In genomic region chr17:7740988-7741387, GRCm38 (mm10) we compare ENCODE assay signal across 9 mouse cellular contexts.
A peak's percentile ranks its signal among the peaks of the same experiment; 100 is the strongest.
DNase-seq lines count a peak whose midpoint lies in the region; ATAC-seq lines count a peak whose summit lies in the region.
"Had no signal": no experiment of that assay in that cellular context is flagged by ENCODE, and none has a peak within 500 bp of the region (broad histone marks: within the 10 kb centered on the region; RNA-seq: fewer than 3 reads in every experiment).

No protein-coding gene starts in this region.

- no peak overlapping the region for H3K27ac ChIP-seq in midbrain, embryonic 11.5 days (ENCODE audit: low read depth, low read length)
- H3K27ac ChIP-seq in midbrain, embryonic 13.5 days, result no peak overlapping the region
- H3K27ac ChIP-seq in embryonic facial prominence, embryonic 14.5 days (replicated peaks; ENCODE audit: low read depth, low read length), result no peak overlapping the region
- H3K27ac ChIP-seq: liver, embryonic 13.5 days had no signal

- no peak for ATAC-seq in midbrain, embryonic 11.5 days (ENCODE audit: low FRiP score)
- ATAC-seq in midbrain, embryonic 13.5 days, result no peak
- no peak for ATAC-seq in embryonic facial prominence, embryonic 14.5 days (ENCODE audit: low read depth)

- DNase-seq in adrenal gland, adult (ENCODE audit: inconsistent age in 2 of 2, low spot score in 1 of 2), result peak; percentile 21 to 75
- DNase-seq in adrenal gland, adult 8-10 months, result no peak
- DNase-seq in midbrain, embryonic 11.5 days (ENCODE audit: low spot score, missing footprints), result peak; percentile 90
- peak; percentile 88 for DNase-seq in embryonic facial prominence, embryonic 14.5 days (ENCODE audit: low spot score)
- peak; percentile 75 for DNase-seq in retina, embryonic 14.5 days (ENCODE audit: low spot score)
- DNase-seq in spleen, adult 12 weeks (ENCODE audit: low spot score), result no peak
- DNase-seq in cerebellum, postnatal 14 days, result no peak
- DNase-seq: liver, embryonic 13.5 days had no signal

- no peak overlapping the region for H3K9ac ChIP-seq in midbrain, embryonic 11.5 days (ENCODE audit: low read length)
- no peak overlapping the region for H3K9ac ChIP-seq in midbrain, embryonic 13.5 days (replicated peaks)
- H3K9ac ChIP-seq in embryonic facial prominence, embryonic 14.5 days (ENCODE audit: low read depth, low read length), result no peak overlapping the region
- H3K9ac ChIP-seq: liver, embryonic 13.5 days had no signal

- H3K4me3 ChIP-seq in midbrain, embryonic 11.5 days (ENCODE audit: low read depth, low read length), result no peak overlapping the region
- no peak overlapping the region for H3K4me3 ChIP-seq in midbrain, embryonic 13.5 days (replicated peaks)
- H3K4me3 ChIP-seq in embryonic facial prominence, embryonic 14.5 days (ENCODE audit: low read depth, low read length), result no peak overlapping the region
- H3K4me3 ChIP-seq: liver, embryonic 13.5 days had no signal

- no peaks in the 10 kb centered on the region for H3K9me3 ChIP-seq in midbrain, embryonic 11.5 days (ENCODE audit: control insufficient read depth, low read length)
- H3K9me3 ChIP-seq in midbrain, embryonic 13.5 days, result no peaks in the 10 kb centered on the region
- H3K9me3 ChIP-seq in embryonic facial prominence, embryonic 14.5 days (ENCODE audit: control insufficient read depth, low read length), result no peaks in the 10 kb centered on the region
- H3K9me3 ChIP-seq: liver, embryonic 13.5 days had no signal

- H3K4me1 ChIP-seq in midbrain, embryonic 11.5 days (ENCODE audit: control insufficient read depth, insufficient read depth, low read length), result no peaks in the 10 kb centered on the region
- no peaks in the 10 kb centered on the region for H3K4me1 ChIP-seq in midbrain, embryonic 13.5 days (replicated peaks)
- no peaks in the 10 kb centered on the region for H3K4me1 ChIP-seq in embryonic facial prominence, embryonic 14.5 days (ENCODE audit: control insufficient read depth, insufficient read depth, low read length)
- H3K4me1 ChIP-seq: liver, embryonic 13.5 days had no signal

- 29% methylated on average over 2 of the region's 2 CpGs for WGBS in midbrain, embryonic 11.5 days
- 20% methylated on average over 2 of the region's 2 CpGs for WGBS in midbrain, embryonic 13.5 days
- WGBS in embryonic facial prominence, embryonic 14.5 days, result 14% methylated on average over 2 of the region's 2 CpGs

- H3K27me3 ChIP-seq in midbrain, embryonic 11.5 days (ENCODE audit: control insufficient read depth, insufficient read depth, low read length), result no peaks in the 10 kb centered on the region
- H3K27me3 ChIP-seq in midbrain, embryonic 13.5 days, result no peaks in the 10 kb centered on the region
- H3K27me3 ChIP-seq in embryonic facial prominence, embryonic 14.5 days (replicated peaks; ENCODE audit: control insufficient read depth, insufficient read depth, low read length), result no peaks in the 10 kb centered on the region
- H3K27me3 ChIP-seq: liver, embryonic 13.5 days had no signal

- H3K4me2 ChIP-seq in midbrain, embryonic 11.5 days, result no peak overlapping the region
- H3K4me2 ChIP-seq in midbrain, embryonic 13.5 days (replicated peaks), result no peak overlapping the region
- H3K4me2 ChIP-seq in embryonic facial prominence, embryonic 14.5 days (ENCODE audit: low read depth, low read length), result no peak overlapping the region
- H3K4me2 ChIP-seq: liver, embryonic 13.5 days had no signal

- no peaks in the 10 kb centered on the region for H3K36me3 ChIP-seq in midbrain, embryonic 11.5 days (ENCODE audit: control insufficient read depth, insufficient read depth, low read length)
- no peaks in the 10 kb centered on the region for H3K36me3 ChIP-seq in midbrain, embryonic 13.5 days
- no peaks in the 10 kb centered on the region for H3K36me3 ChIP-seq in embryonic facial prominence, embryonic 14.5 days (ENCODE audit: control insufficient read depth, insufficient read depth, low read length)
- H3K36me3 ChIP-seq: liver, embryonic 13.5 days had no signal

Comparison
In these comparisons a context has a peak if more than half of its experiments do, and no peak if none do; other contexts are left out.
1. DNase-seq: peak in adrenal gland, adult (2 of 2), midbrain, embryonic 11.5 days (single experiment), embryonic facial prominence, embryonic 14.5 days (single experiment) and retina, embryonic 14.5 days (single experiment); none in adrenal gland, adult 8-10 months (single experiment), spleen, adult 12 weeks (single experiment) and cerebellum, postnatal 14 days (0 of 2).